Mouse (Mus musculus) heart, adult 2 months (tissue): Measurements from ENCODE around the gene Fbxo4.

ENCODE experiments used
- CTCF ChIP-seq: fragments of 200-600 bp; IDR thresholded peaks from 2 replicates; pipeline ENCODE4 v1.8.1; 2022; ENCODE audit warnings: antibody characterized with exemption, mild to moderate bottlenecking, moderate library complexity
- POLR2A ChIP-seq: fragments of 200-500 bp; IDR thresholded peaks from 2 replicates; pipeline ENCODE4 v1.6.1; 2011; ENCODE audit warnings: mild to moderate bottlenecking, low read depth, low read length, control low read depth; ENCODE audit not compliant: insufficient read depth

- TF ChIP-seq POLR2A (no peak), CTCF (no peak)
These were observed 47.4 kb downstream of the Fbxo4 start for GRCm38 (mm10) chr15:3931931-3932330.
